Mouse (Mus musculus) adrenal gland, postnatal 0 days (tissue): ENCODE data around the gene Ggt7. TPM values are rescaled to one million over a fixed set of nuclear protein-coding genes. Genes with fewer than 3 reads are reported as not detected.

Source experiments
- polyA plus RNA-seq: library from polyadenylated mRNA; unstranded; fragments of >200 nt; fragmentation: Nextera tagmentation; extraction: Ambion mirVana; gene quantifications from 2 replicates; pipeline ENCODE4 v1.2.1, GENCODE M21; 2015

Gene Ggt7
- polyA plus RNA-seq, result 8.1 and 17.0 TPM in 2 replicates

DNA sequence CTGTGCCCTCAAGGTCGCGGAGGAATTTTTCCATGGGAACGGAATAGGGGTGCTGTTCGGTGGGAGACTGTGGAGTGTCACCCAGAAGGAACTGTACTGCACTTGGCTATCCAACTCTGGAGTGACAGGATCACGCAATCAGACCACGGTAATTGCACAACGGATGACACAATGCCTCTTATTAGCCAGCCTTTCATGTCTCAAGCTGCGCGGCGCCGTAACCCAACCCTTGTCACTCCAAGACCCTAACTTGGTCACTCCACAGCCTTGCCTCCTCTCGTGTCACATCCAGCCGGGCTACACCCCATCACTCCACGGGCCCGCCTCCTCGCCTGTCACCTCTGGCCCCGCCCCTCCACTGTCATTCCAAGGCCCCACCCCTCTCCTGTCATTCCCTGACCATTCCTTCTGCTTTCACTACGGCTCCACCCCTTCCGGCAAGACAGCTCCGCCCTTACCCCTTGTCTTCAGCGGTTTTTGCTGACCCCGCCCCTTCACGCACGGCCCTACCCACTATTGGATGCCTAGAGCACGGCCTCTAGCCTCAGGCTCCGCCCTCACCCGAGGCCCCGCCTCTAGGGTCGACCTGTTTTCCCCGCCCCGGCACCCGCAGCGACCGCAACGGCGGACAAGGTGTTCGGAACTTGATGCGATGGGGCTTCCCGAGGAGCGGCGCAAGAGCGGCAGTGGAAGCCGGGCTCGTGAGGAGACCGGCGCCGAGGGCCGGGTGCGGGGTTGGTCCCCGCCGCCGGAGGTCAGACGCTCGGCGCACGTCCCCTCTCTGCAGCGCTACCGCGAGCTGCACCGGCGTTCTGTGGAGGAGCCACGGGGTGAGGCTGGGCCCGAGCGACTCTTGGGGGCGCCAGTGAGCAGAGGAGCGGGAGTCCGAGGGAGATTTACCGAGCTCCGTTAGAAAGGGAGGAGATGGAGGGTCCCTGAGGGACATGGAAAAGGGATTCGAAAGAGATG is at the start of gene Ggt7, which contains the start of gene Acss2:
Ggt7 (minus strand) TSS at position 783 of the 969 bp plus-strand sequence.
Acss2 (plus strand) TSS at position 494 of the 969 bp plus-strand sequence.

DNA sequence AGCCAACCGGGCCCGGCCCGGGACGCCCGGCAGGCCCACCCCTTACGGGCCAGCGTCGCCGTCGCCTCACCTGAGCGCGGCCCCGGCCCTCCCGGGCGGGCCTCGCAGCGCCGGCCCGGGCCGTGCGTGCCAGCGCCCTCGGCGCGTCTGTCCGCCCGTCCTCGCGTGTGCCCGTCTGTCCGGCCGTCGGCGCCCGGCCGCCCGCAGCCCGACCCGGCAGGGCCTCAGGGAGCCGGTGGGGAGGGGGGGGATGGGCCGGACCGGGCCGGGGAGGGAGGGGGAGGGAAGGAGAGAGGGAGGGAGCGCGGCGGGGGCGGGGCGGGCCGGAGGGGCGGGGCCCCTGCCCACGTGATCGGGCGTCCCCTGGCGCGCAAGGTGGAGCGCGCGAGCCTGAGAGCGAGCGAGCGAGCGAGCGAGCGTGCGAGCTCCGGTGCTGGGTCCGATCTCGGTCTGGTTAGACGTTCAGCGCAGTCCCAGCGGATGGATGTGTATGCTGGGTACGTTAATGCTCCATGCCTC is 44.4 kb downstream of the Ggt7 start, which contains the start of gene Ncoa6:
Ncoa6 (minus strand) TSS at position 325 of the 519 bp plus-strand sequence.

Other genes with a start within 250 kb of the Ggt7 start
- 674 and 990 TPM in 2 replicates for gene Map1lc3a, start 241.9 kb downstream of the Ggt7 start, polyA plus RNA-seq
- gene Pigu, start 160.8 kb downstream of the Ggt7 start, polyA plus RNA-seq, result 31.0 and 42.6 TPM in 2 replicates
- gene Trp53inp2, start 137.2 kb downstream of the Ggt7 start, polyA plus RNA-seq, result 24.2 and 41.8 TPM in 2 replicates
- 14.7 and 14.9 TPM in 2 replicates for gene Ncoa6, start 44.3 kb downstream of the Ggt7 start, polyA plus RNA-seq
- gene Acss2, start 289 bp downstream of the Ggt7 start, polyA plus RNA-seq, result 11.7 and 17.7 TPM in 2 replicates
- gene Gss, start 74.6 kb upstream of the Ggt7 start, polyA plus RNA-seq, result 26.0 and 43.9 TPM in 2 replicates
- gene Myh7b, start 93.0 kb upstream of the Ggt7 start, polyA plus RNA-seq, result 0.38 and 0.52 TPM in 2 replicates
- gene Trpc4ap, start 174.1 kb upstream of the Ggt7 start, polyA plus RNA-seq, result 89.8 and 124 TPM in 2 replicates
- gene Edem2, start 211.2 kb upstream of the Ggt7 start, polyA plus RNA-seq, result 30.0 and 59.7 TPM in 2 replicates
- not detected in 2 replicates for gene Gm17581, start 217.6 kb upstream of the Ggt7 start, polyA plus RNA-seq
- 14.1 and 22.1 TPM in 2 replicates for gene Procr, start 232.9 kb upstream of the Ggt7 start, polyA plus RNA-seq